ENCODE assay signal across 16 mouse cellular contexts in genomic region chr17:72580142-72580541, GRCm38 (mm10). TPM values are rescaled to one million over a fixed set of nuclear protein-coding genes. Genes with fewer than 3 reads are reported as not detected.
DNase-seq lines count a peak whose midpoint lies in the region; ATAC-seq and TF ChIP-seq lines count a peak whose summit lies in the region.
"Had no signal": no experiment of that assay in that cellular context is flagged by ENCODE, and none has a peak within 500 bp of the region (broad histone marks: within the 10 kb centered on the region; RNA-seq: fewer than 3 reads in every experiment).

No protein-coding gene starts in this region.

- ATAC-seq in forebrain, postnatal 0 days, result peak; percentile 58
- ATAC-seq: intestine, embryonic 15.5 days had no signal

- no peaks in the 10 kb centered on the region; the same call in none of the 2 replicates for H3K4me1 ChIP-seq in forebrain, postnatal 0 days (ENCODE audit: insufficient read depth)
- H3K4me1 ChIP-seq: hindbrain, embryonic 12.5 days; intestine, embryonic 15.5 days had no signal

- H3K9ac ChIP-seq in forebrain, postnatal 0 days, result no peak overlapping the region
- H3K9ac ChIP-seq: hindbrain, embryonic 12.5 days; intestine, embryonic 15.5 days had no signal

- no peak overlapping the region for H3K27ac ChIP-seq in forebrain, postnatal 0 days (ENCODE audit: low read depth, low read length)
- H3K27ac ChIP-seq: hindbrain, embryonic 12.5 days; intestine, embryonic 15.5 days had no signal

- WGBS in forebrain, postnatal 0 days, result 18% methylated on average over 4 of the region's 4 CpGs

- H3K4me3 ChIP-seq in forebrain, postnatal 0 days (ENCODE audit: low read depth, low read length), result no peak overlapping the region
- H3K4me3 ChIP-seq: hindbrain, embryonic 12.5 days; intestine, embryonic 15.5 days had no signal

- TF ChIP-seq CTCF in forebrain, postnatal 0 days (IDR thresholded peaks at IDR 0.05; ENCODE audit: low read depth), result no peak

- no peaks in the 10 kb centered on the region for H3K27me3 ChIP-seq in forebrain, postnatal 0 days (ENCODE audit: insufficient read depth, low read length)
- H3K27me3 ChIP-seq: CH12.LX; hindbrain, embryonic 12.5 days; intestine, embryonic 15.5 days had no signal

- no peaks in the 10 kb centered on the region for H3K36me3 ChIP-seq in forebrain, postnatal 0 days (ENCODE audit: insufficient read depth)
- H3K36me3 ChIP-seq: hindbrain, embryonic 12.5 days; intestine, embryonic 15.5 days had no signal

- peak; percentile 2 for DNase-seq in cerebellum, adult 9-11 months
- DNase-seq in cerebellum, adult 9-10 months, result no peak
- DNase-seq in layer of hippocampus, adult 11-12 months (ENCODE audit: low spot score), result peak; percentile 19
- DNase-seq in layer of hippocampus, adult 9-10 months (ENCODE audit: low spot score), result no peak
- peak; percentile 71 for DNase-seq in forebrain, postnatal 0 days
- DNase-seq in right cerebral cortex, adult 2 months (ENCODE audit: low spot score in 2 of 2), result peak; percentile 11 to 36
- no peak for DNase-seq in cerebellum, adult 18-20 months
- DNase-seq in kidney, adult 9 months, result no peak
- DNase-seq: adrenal gland, postnatal 36 days; cerebellum, postnatal 36 days; kidney, postnatal 10 days; lung, postnatal 14 days had no signal

- H3K9me3 ChIP-seq in forebrain, postnatal 0 days (ENCODE audit: low read length), result no peaks in the 10 kb centered on the region
- H3K9me3 ChIP-seq: hindbrain, embryonic 12.5 days; intestine, embryonic 15.5 days had no signal

- H3K4me2 ChIP-seq in forebrain, postnatal 0 days (ENCODE audit: low read depth), result no peak overlapping the region
- H3K4me2 ChIP-seq: hindbrain, embryonic 12.5 days; intestine, embryonic 15.5 days had no signal

RNA-seq across cellular contexts. Expression of gene Alk, which starts 24.3 kb away (rescaled TPM):
- 5.5 and 8.8 TPM in 2 replicates for total RNA-seq in forebrain, postnatal 0 days (2014; rRNA removed)
- 0.48 and 1.6 TPM in 2 replicates for polyA plus RNA-seq in forebrain, postnatal 0 days (2015; fragmentation: Nextera tagmentation; extraction: Ambion mirVana)
- total RNA-seq: adrenal gland, postnatal 36 days; granulocyte monocyte progenitor cell, adult 5-6 weeks had no signal

Comparison
In these comparisons a context has a peak if more than half of its experiments do, and no peak if none do; other contexts are left out.
1. DNase-seq: peak in cerebellum, adult 9-11 months (single experiment), layer of hippocampus, adult 11-12 months (single experiment), forebrain, postnatal 0 days (single experiment) and right cerebral cortex, adult 2 months (2 of 2); none in cerebellum, adult 9-10 months (single experiment), layer of hippocampus, adult 9-10 months (single experiment), cerebellum, adult 18-20 months (0 of 2) and kidney, adult 9 months (single experiment).